Mouse (Mus musculus) cerebellum, adult 9-11 months (tissue): ENCODE data around the gene Mal.
A peak's percentile ranks its signal among the peaks of the same experiment; 100 is the strongest.

ENCODE experiments used
- DNase-seq: peaks from one replicate; pipeline ENCODE4 v3.0.0; 2022

Mal gene

DNA sequence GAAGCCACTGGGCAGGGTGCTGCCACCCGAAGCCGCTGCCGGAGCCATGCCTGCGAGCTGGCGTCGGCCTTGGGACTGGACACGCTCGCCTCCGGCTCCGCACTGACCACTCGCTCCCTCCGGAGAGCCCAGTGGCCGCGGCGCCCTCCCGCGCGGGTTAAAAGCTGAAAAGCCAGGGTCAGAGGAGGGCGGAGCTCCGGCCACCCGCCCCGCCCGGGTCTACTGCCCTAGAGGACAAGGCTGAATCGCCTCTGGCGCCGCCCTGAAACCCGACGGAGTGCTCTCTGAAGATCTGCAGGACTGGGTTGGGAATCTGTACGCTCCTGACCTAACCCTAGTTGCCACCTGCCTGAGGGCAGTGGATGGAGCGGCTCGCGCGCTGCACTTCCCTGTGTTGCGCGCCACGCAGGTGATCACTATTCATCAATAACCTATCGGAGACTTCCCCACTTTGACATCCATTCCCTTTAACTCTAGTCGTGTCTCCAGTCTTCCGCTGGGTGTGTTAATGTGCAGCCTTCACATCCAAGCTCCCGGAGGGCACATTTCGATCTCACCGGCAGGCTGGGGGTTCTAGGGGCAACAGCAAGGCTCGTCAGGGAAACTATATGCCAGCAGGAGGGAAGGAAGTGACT, at the start of gene Mal:
TSS of gene Mal (minus strand) at position 610 of the 635 bp plus-strand sequence.
- DNase-seq, result peak; percentile 22

DNA sequence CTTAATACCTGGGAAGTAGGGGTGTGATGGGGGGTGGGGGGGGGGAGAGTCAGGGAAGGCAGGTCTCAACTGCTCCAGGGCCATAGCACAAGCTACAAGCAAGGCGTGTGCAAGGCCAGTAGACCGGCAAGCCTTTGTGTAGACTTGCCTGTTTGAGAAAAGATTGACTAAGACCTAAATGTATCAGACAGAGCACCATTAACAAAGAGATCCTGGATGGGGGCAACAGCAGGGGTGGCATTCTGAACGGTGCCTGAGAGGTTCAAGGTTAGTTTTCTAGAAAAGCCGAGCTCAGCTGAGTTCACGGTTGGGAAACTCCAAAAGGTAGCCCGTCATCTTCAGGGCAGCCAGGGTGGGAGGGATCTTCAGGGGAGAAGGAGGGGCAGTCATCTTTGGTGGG, 48.8 kb upstream of the Mal start:
- no peak for DNase-seq

DNA sequence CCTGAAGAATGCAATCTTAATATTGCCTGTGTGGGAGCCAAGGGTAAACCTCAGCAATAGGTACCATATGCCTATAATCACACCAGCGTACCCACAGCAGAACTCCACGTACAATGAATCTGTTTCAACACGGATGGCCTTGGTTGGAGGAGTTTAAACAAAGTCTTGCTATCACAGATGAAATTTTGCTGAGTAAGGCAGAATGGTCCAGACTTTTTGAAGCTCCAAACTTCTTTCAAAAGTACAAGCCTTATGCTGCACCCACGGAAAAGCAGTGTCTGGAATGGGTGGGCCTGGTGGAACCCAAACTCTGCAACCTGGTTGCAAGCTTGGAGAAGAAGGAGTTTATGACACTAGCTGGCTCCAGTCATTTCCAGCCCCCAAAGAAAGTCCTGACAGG, 32.7 kb upstream of the Mal start:
- DNase-seq, result no peak

DNA sequence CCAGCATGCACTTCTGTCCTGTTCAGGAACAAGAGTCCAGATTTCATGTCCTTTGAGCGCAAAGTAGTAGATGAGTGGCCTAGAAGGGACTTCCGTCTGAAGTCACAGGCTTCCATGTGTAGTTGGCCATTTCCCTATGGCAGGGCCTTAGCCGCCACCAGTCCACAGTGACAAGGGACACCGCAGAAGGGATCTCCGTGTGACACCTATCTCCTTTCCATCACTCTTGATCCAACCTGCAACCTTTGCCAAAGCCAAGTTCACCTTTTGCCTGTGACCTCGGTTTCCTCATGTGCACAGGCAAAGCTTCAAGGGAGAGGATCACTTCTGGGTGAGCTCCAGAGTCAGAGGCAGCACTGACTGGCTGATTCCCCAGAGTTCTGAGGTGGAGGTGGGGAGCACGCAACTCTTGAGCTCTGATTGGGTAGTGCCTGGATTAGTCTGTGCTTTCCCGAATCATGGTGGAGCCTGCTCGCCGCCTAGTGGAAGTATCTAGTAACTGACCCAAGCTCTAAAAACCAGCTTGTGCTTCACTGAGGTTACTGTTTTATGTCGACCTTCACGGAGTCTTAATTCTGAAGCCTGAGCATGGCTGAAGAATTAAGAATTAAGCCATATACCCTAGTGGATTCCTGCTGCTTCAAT, 27.3 kb upstream of the Mal start:
- peak; percentile 62 for DNase-seq

DNA sequence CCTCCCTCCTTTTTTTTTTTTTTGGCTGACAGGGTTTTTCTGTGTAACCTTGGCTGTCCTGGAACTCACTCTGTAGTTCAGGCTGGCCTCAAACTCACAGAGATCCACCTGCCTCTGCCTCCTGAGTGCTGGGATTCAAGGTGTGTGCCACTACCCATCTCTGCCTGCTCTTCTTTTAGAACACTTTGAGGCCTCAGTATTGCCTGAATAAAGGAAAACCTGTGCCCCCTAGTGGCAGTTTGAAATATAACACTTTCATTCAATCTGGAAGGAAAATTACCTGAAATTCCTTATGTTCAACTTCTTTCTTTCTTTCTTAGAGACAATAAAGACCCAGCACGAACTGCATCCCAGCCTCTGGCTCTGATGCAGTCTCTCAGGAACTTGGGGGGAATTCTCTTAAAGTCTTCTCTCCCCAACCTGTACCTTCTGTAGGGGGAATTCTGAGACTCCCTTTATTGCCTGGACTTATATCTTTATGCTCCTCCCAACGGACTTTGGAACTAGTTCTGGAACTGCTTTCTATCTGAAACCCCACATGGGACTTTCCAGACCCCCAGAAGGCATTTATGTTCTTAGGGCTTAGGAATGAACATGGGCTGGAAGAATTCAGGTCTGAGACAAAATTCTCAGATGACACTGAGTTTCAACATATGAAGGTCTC, 11.5 kb upstream of the Mal start:
- no peak for DNase-seq

DNA sequence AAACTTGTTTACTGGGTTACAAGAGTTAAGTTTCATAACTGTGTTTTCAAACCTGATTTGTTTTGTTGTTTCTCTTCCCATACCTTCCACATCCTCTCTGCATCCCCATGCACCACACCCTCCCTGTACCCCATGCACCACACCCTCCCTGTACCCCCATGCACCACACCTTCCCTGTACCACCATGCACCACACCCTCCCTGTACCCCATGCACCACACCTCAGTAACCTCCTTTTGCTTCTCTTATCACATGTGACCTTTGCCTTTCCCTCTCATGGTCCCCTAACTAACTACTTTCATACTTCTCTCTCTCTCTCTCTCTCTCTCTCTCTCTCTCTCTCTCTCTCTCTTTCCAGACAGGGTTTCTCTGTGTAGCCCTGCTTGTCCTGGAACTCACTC, 10.5 kb upstream of the Mal start:
- no peak for DNase-seq

DNA sequence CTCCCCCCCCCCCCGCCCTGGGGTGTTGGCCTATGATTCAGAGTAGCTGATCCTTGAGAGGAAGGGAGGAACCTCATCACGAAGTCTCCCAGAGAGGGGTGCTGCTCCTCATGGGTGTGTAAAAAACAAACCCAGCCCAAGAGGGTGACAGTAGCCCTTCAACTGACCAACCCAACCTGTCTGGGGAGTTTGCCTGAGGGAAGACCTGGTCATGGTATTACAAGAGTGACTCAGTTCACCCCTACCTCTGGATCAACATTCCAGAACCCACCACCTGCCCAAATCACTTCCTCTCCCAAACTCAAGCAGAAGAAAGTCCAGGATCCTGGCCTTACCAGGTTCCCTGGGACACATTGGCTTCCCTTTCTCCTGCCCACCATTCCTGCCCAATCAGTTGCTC, 6.2 kb upstream of the Mal start:
- no peak for DNase-seq

DNA sequence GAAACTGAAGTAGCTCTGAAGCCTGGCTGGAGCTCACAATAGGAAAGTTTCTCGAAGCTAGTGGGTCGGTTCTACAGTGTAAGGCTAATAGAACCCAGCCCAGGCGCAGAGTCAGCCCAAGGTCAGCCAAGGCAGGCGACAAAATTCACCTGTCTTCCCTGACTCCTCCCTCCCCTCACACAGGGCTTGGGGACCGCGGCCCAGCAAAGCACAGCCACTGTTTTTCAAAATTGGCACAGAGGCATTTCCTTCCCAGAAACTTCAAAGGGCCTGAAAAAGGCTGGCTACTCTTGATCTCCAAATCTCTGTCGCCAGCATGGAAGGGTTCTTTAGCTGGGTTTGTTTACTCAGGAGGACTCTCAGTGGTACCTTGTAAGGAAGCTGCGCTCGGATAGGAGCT, 1.1 kb downstream of the Mal start:
- no peak for DNase-seq

DNA sequence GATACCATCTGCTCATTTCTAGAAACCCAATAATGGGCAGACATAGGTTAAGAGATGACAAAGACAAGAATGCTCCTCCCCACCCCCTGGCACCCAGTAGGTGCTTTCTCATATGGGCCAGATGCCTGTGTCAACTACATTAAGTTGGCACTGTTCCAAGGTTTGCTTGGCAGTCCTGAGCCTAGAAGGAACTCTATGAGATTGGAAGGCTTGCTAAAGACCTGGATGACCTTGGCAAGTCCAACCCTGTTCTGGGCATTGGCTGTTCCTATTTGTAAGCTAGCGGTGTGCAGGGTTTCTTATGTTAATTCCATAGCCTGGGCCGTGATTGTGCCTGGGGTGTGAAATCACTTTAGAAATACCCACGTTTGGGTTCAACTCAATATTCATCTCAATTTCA, 1.7 kb downstream of the Mal start:
- DNase-seq, result no peak

DNA sequence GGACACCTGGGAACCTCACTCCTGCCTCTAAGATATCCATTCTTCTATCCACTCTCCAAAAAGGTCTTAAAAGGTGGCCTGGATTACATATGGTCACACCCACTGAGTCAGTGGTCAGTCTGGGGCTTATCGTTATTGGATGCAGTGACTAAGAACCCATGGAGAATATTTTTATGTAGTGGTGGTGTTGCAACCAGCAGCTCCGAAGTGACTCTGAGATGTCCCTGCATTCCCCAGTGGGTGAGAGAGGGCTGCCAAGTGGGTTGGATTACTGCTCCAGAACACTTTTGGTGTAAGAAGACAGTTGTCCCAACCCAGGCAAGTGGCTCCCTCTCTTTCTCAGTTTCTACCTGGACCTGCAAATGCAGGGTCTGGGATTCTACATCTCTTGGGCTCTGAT, 3.7 kb downstream of the Mal start:
- no peak for DNase-seq

DNA sequence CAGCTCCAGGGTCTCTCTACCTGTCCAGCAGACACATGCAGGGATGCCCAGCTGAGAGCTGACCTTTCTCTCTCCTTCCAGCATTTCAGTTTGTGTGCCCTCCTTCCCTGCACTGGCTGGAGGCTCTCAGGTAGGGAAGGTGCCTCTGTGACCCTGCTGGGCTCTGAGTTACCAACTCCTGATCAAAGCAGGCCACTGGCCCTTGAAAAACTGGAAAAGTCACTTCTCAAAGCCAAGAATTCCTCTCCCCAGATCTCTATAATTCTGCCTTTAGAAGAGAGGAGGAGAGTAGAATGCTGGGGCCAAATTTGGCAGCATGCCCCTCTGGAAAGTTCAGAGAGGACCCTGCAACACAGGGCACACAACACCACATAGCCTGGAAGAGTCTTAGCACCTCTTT, 4.2 kb downstream of the Mal start:
- DNase-seq, result no peak

DNA sequence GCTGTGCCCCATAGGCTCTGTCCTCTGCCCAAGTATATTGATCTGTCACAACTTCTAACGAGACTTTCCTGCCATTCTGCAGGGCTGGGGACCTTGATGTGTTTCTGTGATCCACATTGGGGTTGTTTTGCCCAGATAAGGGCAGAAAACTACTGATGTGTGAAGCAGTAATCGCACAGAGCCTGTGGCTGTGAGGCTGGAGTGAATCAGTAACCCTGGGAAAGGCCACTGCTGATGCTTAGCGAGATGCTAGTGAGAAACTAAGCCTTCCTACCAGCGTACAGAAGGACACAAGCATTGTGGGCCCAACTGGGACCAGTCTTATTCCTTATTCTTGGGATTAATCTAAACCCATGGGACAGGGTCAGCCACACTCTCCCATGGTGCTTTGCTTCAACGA, 4.9 kb downstream of the Mal start:
- no peak for DNase-seq

DNA sequence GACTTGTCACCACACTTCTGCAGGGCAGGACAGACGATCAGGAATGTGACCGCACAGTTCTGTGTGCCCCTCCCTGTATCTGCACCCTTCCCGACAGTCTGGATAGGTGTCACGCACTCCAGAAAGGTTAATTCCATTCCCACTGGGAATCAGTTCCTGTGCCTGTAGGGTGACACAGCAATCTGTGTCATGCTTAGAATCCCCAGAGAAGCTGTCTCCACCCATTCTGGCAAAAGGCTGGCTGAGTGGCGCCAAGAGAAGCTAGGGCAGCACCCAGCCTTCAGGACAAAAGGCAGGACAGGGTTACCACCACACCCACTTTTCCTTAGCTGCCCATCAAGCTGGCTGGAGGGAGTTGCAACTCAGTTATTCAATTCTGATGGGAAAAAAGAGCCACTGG, 6.6 kb downstream of the Mal start:
- DNase-seq, result no peak

DNA sequence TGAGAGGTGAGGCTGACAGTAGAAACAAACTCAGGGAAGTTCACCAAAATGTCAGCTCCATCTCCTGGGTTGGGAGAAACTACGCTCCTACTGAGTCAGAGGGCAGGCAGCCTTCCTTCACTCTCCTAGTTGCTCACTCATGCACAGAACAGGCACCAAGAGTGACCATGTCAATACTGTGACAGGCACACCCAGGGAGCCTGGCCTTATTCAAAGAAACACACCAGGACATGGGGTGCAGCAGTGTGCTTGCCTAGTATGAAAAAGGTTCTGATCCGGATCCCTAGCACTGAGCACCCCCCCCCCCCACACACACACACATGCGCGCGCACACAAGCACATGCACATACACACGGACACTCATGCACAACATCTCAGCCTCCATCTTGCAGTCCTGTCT, 8.3 kb downstream of the Mal start:
- DNase-seq, result no peak

DNA sequence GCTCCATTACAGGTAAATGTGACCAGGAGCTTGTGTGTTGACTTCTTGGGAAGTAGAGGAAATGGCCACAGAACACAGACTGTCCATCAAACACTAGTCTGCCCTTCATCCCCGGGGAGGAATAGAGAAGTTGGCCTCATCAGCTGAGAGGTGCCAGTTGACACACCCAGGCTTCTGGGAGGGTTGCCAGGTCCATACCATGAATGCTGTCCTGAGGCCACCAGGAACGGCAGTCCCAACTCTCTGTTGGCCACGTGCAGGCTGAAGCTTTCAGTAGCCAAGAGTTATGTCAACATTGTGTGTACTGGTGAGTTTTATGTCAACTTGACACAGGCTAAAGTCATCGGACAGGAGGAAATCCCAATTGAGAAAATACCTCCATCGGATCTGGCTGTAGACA, 9.6 kb downstream of the Mal start:
- no peak for DNase-seq

DNA sequence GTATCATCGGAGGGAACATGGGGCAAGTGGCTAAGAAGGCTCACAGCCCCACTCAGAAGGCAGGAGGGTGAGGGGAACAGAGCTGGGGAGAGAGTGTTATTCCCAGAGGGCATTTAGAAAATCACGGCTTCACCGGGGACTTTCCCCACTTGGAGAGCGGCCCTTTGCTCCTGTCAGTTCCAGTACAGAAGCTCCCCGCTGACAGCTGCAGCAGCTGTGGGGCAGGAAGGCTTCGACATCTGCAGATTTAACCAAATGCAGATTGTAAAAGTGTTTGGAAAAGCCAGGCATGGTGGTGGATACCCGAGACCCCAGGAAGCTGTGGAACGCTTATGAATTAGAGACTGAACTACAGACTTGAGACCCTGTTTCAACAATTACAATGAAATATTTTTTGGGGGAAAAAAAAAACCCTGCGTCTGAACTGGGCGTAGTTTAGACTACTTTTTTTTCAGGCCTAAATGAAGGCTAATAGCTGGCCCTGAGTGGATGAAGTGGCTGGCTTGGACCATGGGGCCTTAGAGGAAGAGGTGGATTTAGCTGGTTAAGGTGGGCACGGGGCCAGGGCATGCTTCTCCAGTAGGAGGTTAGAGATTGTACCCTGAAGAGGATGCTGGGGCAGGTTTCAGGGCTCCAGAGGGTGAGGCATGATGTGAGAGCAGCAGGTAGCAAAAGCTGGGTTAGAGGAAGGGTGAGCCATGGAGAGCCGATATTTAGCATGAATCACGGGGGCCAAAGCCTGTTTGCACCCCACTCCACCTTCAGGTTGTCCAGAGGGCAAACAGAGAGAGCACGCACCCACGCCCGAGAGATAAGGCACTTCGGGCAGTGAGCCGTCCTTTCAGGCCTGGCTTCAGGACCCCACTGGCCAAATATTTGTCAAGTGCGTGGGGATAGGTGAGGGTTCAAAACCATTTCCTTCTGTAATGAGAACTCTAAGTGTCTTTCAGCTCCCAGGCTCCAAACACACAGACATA, 12.5 kb downstream of the Mal start:
- DNase-seq, result no peak

DNA sequence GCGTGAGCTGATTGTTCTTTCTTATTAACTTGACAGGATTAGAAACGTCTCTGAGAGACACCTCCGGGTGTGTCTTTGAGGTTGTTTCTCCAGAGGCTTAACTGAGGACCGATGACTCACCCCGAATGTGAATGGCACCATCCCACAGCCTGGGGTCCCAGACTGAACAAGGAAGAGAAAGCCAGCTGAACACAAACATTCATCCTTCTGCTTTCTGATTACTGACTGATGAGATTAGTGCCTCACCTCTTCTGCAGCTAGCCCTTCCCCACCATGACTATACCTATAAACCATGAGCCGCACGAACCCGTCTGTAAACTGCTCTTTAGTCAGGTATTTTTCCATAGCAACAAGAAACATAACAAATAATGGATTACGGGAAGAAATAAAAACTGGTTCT, 17.5 kb downstream of the Mal start:
- no peak for DNase-seq

DNA sequence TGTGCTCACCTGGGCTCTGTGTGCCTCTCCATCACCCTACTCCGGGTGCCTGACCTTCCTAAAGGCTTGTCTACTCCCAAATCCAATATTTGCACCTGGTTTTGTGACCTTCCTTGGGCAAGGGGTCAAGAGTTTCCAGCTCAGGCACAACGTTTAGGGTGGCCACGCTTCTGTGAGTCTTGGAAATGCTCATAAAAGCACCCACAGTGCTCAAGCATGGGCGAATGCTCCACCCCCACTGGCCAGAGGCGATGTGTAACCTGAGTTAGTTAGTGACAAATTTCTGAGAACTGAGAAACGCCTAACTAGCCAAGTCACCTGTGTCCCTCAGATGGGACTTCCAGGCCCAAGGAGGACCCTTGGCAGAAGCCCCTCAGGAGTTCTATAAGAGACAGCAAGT, 20.9 kb downstream of the Mal start:
- DNase-seq, result no peak

DNA sequence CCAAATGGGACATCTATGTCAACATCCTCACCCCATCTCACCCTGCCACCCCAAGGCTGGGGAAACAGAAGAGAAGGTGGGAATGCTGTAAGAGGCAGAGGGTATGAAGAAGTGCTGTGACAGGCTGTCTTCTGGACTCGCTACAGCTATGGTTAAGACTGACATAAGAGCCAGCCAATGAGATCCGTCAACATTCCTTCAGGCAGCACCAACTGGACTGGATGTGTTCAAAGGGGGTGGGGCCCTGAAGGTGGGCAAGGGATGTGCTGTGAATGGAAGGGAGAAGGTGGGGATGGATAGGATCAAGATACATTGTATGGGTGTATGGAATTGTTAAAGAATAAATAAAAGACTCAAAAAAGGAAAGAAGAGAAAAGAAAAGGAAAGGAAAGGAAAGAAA, 23.9 kb downstream of the Mal start:
- DNase-seq, result no peak

DNA sequence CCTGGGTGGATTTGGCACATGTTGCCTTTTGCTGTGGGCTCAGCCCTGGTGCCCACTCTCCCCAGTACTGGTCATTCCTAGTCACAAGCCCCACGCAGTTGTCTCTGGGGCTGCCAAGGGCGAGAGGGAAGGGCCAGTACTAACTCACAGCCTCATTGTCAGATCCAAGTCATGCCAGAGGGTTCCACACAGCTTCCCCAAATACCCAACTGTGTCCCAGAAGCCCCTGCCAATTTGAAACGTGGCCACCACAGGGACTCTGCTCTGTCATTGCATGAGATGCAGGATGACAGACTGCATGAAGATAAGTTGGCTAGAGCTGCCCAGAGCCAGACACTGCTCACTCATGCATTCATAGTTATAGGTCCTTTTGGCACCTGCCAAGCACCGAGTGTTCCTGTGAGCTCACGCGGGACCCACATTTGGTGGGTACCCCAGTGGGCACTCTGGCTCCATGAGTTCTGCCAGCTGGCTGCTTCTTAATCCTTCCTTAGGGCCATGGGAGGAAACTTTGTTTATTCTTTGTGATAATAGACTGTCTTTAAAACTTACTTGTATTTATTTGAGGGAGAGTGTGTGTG, 28.4 kb downstream of the Mal start:
- peak; percentile 18 for DNase-seq

DNA sequence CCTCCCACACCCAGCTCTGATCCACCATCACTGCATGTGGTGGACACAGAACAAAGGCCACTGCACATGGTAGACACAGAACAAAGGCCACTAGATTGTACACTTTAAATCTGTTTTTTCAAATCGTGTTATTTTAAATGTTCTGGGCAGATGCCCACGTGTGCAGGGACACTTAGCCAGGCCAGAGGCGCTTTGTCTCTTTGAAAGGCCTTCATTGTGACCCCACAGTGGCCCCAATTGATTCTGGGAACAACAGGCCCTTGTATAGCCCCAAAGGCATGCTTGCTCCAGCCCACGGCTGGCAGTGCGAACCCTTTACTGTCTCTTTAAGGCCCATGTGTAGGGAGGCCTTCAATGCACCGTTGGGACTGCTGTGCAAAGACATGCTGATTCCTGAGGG, 29.1 kb downstream of the Mal start:
- DNase-seq, result peak; percentile 33

DNA sequence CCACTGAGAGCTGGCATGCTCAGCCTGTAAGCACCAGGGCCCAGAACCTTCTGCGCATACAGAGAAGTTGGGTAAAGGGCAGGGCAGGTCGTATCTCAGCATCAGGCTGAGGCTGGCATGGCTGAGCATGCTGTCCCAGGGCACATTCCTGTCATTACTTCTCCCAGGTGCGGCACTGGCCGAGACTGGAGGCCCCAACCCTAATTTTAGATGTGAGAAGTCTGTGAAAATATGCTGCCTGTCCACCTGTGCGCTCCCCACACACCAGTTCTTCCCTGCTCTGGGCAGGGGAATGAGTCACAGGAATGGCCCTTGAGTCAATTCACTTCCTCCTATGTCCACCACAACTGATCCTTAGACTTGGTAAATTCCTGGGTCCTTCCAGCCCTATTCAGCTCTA, 30.8 kb downstream of the Mal start:
- no peak for DNase-seq

DNA sequence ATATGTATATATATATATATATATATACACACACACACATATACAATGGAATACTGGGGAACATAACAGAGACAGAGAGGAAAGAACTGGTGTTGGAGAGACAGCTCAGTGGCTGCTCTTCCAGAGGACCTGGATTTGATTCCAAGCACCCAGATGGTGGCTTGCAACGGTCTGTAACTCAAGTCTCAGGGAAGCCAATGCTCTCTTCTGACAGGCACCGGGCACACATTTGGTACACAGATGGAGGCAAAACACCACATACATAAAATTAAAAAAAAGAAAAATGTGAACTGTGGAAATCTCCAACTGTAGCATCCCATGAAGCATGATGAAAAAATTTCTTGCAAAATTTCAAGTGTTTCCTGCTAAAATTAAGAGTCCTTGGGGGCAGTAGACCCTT, 31.7 kb downstream of the Mal start:
- no peak for DNase-seq
